Mouse (Mus musculus) left cerebral cortex, adult 6 months (tissue): Measurements from ENCODE around the gene Ifi44. TPM values are rescaled to one million over a fixed set of nuclear protein-coding genes. Genes with fewer than 3 reads are reported as not detected.

Experiments used
- long read RNA-seq, 2 experiments: library from polyadenylated mRNA; unstranded; transcript quantifications; one replicate each; pipeline ENCODE4 v2.0.0; 2019 to 2020
- polyA plus RNA-seq: library from polyadenylated mRNA; unstranded; fragments of <200 nt; fragmentation: Nextera tagmentation; gene quantifications from 2 replicates; pipeline ENCODE4 v1.2.3, GENCODE M21; 2021

Gene Ifi44
- 0.54 and 0.65 TPM in 2 replicates for polyA plus RNA-seq
- long read RNA-seq, experiment 1, result 0 reads
- long read RNA-seq, experiment 2, full-length matches to known transcripts, result 1 of 1 reads
- long read RNA-seq, experiment 2, partial matches to known transcripts, result 0 of 1 reads
- long read RNA-seq, experiment 2, other reads (novel, unspliced or antisense), result 0 of 1 reads

GRCm38 (mm10) chr3:151749737-151750136, at the start of gene Ifi44:
Gene Ifi44, minus strand, starts transcription at chr3:151749960.

Other genes starting within 250 kb of the Ifi44 start
- not detected in 2 replicates for gene Ifi44l, start 12.9 kb upstream of the Ifi44 start, polyA plus RNA-seq
- gene Ptgfr, start 87.7 kb upstream of the Ifi44 start, polyA plus RNA-seq, result 0.58 and 1.1 TPM in 2 replicates